24 mouse cellular contexts compared by ENCODE assay signal in the genomic region with DNA sequence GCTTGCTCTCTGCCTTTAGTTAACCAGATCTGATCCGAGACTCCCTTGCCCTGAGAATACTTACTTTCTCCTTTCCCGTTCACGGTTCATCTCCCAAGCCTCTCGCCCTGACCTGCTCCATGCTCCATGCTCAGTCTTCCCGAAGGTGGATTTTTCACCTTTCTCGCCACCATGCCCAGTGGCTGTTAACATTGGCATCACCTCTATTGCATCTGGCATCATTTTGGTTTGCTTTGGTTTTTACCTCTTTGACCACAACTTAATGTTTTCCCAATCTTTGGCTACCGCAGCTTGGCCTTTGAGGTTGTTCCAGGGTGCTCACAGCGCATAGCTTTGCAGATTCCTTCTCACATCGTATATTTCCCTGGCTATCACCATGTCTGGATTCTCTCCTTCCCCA. TPM values are rescaled to one million over a fixed set of nuclear protein-coding genes. Genes with fewer than 3 reads are reported as not detected.
DNase-seq lines count a peak whose midpoint lies in the region; ATAC-seq and TF ChIP-seq lines count a peak whose summit lies in the region.
"Had no signal": no experiment of that assay in that cellular context is flagged by ENCODE, and none has a peak within 500 bp of the region (broad histone marks: within the 10 kb centered on the region; RNA-seq: fewer than 3 reads in every experiment).

No protein-coding gene starts in this region.

- no peaks in the 10 kb centered on the region for H3K27me3 ChIP-seq in kidney, adult 2 months (replicated peaks; ENCODE audit: control insufficient read depth, insufficient read depth, low read length)
- no peaks in the 10 kb centered on the region for H3K27me3 ChIP-seq in Patski
- H3K27me3 ChIP-seq in hindbrain, embryonic 11.5 days (ENCODE audit: control insufficient read depth, insufficient read depth, low read length): no peaks in the 10 kb centered on the region
- H3K27me3 ChIP-seq: CH12.LX; embryonic facial prominence, embryonic 13.5 days; embryonic facial prominence, embryonic 15.5 days; forebrain, embryonic 13.5 days; forebrain, embryonic 15.5 days had no signal

- DNase-seq in kidney, adult 2 months: peak; percentile 45
- no peak for DNase-seq in kidney, postnatal 14 days
- DNase-seq in Patski (ENCODE audit: low read depth, low spot score): peak; percentile 71
- peak; percentile 61 for DNase-seq in fibroblast of lung, adult 2 months (ENCODE audit: low read depth)
- no peak for DNase-seq in hindbrain, embryonic 11.5 days (ENCODE audit: low spot score)
- DNase-seq: adrenal gland, adult 2 months; adrenal gland, postnatal 10 days; adrenal gland, postnatal 25 days; B cell, adult 2 months; cerebellum, adult 11 months; cerebellum, adult 18-20 months; cerebellum, adult 8-10 months; cerebellum, adult 9-11 months; cerebellum, postnatal 14 days; cerebellum, postnatal 36 days; embryo, embryonic 11 days; forebrain, postnatal 0 days had no signal

- H3K9me3 ChIP-seq in hindbrain, embryonic 11.5 days (ENCODE audit: control insufficient read depth, low read length): no peaks in the 10 kb centered on the region
- H3K9me3 ChIP-seq: embryonic facial prominence, embryonic 13.5 days; embryonic facial prominence, embryonic 15.5 days; forebrain, embryonic 13.5 days; forebrain, embryonic 15.5 days; G1E had no signal

- no peak overlapping the region for H3K4me3 ChIP-seq in kidney, adult 2 months (ENCODE audit: insufficient read depth, low read depth, low read length)
- H3K4me3 ChIP-seq in hindbrain, embryonic 11.5 days (ENCODE audit: low read depth, low read length): no peak overlapping the region
- H3K4me3 ChIP-seq: embryonic facial prominence, embryonic 13.5 days; embryonic facial prominence, embryonic 15.5 days; forebrain, embryonic 13.5 days; forebrain, embryonic 15.5 days had no signal

- POLR2A ChIA-PET in Patski (lab: Charles Lee): interaction anchor here (0.6 to 1.2 kb wide), 2 partner anchors 30 to 570 kb away, joined by 3 read pairs; no protein-coding TSS in a partner anchor

- no peak for TF ChIP-seq POLR2A in kidney, adult 2 months (IDR thresholded peaks at IDR 0.05; ENCODE audit: low read depth, low read length)

- H3K36me3 ChIP-seq in kidney, adult 2 months (ENCODE audit: control insufficient read depth, insufficient read depth, low read length): no peaks in the 10 kb centered on the region
- no peaks in the 10 kb centered on the region for H3K36me3 ChIP-seq in hindbrain, embryonic 11.5 days (ENCODE audit: control insufficient read depth, insufficient read depth, low read length)
- H3K36me3 ChIP-seq: embryonic facial prominence, embryonic 13.5 days; embryonic facial prominence, embryonic 15.5 days; forebrain, embryonic 15.5 days; G1E had no signal

- H3K4me1 ChIP-seq in kidney, adult 2 months (ENCODE audit: control insufficient read depth, insufficient read depth, low read length): no peaks in the 10 kb centered on the region
- no peaks in the 10 kb centered on the region for H3K4me1 ChIP-seq in hindbrain, embryonic 11.5 days (replicated peaks; ENCODE audit: control insufficient read depth, insufficient read depth, low read length)

- peak; percentile 34 for ATAC-seq in Patski
- no peak for ATAC-seq in hindbrain, embryonic 11.5 days (ENCODE audit: low FRiP score)
- ATAC-seq: CD4-positive, CD25-positive, alpha-beta regulatory T cell, adult 4 months; forebrain, embryonic 13.5 days; forebrain, embryonic 15.5 days; forebrain, postnatal 0 days had no signal

- no peak for TF ChIP-seq CTCF in kidney, adult 2 months (conservative IDR thresholded peaks at IDR 0.05; ENCODE audit: insufficient read depth, insufficient read length, low read depth, low read length)
- TF ChIP-seq CTCF in Patski (IDR thresholded peaks at IDR 0.05): no peak

- H3K4me2 ChIP-seq in hindbrain, embryonic 11.5 days (replicated peaks; ENCODE audit: low read depth, low read length): no peak overlapping the region
- H3K4me2 ChIP-seq: embryonic facial prominence, embryonic 13.5 days; embryonic facial prominence, embryonic 15.5 days; forebrain, embryonic 13.5 days; forebrain, embryonic 15.5 days had no signal

- in situ Hi-C loops in Patski (cut with MboI; ENCODE audit: low pct_unique_long_range_greater_than_20kb): loop anchor here (10.0 to 25.0 kb wide), 2 partner anchors 363 to 550 kb away; no protein-coding TSS in a partner anchor

- no peak overlapping the region for H3K9ac ChIP-seq in hindbrain, embryonic 11.5 days (ENCODE audit: low read depth, low read length)
- H3K9ac ChIP-seq: embryonic facial prominence, embryonic 13.5 days; embryonic facial prominence, embryonic 15.5 days; forebrain, embryonic 13.5 days; forebrain, embryonic 15.5 days; forebrain, postnatal 0 days had no signal

- CTCF ChIA-PET in Patski (lab: Charles Lee): interaction anchor here (1.2 to 6.5 kb wide), 5 partner anchors 139 to 197 kb away, joined by 3 to 49 read pairs (median 5); no protein-coding TSS in a partner anchor

- H3K27ac ChIP-seq in kidney, adult 2 months (ENCODE audit: insufficient read depth, low read depth, low read length): no peak overlapping the region
- H3K27ac ChIP-seq in hindbrain, embryonic 11.5 days (ENCODE audit: low read depth, low read length): no peak overlapping the region
- H3K27ac ChIP-seq: embryonic facial prominence, embryonic 13.5 days; embryonic facial prominence, embryonic 15.5 days; forebrain, embryonic 13.5 days; forebrain, embryonic 15.5 days had no signal

- 51% methylated on average over 9 of the region's 9 CpGs for WGBS in kidney, adult 2 months
- whole genome bisulfite sequencing in hindbrain, embryonic 11.5 days: 90% methylated on average over 9 of the region's 9 CpGs

RNA-seq across cellular contexts. Expression of gene Ubash3b, which starts 26.0 kb away (rescaled TPM):
- 2.3 and 2.9 TPM in 2 replicates for polyA plus RNA-seq in kidney, adult 2 months (2012; rRNA removed)
- polyA plus RNA-seq in Patski (2021): 8.9 TPM
- 12.0 and 13.7 TPM in 2 replicates for polyA plus RNA-seq in hindbrain, embryonic 11.5 days (2014; fragmentation: Nextera tagmentation; extraction: Ambion mirVana)

Comparison
In these comparisons a context has a peak if more than half of its experiments do, and no peak if none do; other contexts are left out.
1. DNase-seq: peak in kidney, adult 2 months (single experiment), Patski (single experiment) and fibroblast of lung, adult 2 months (single experiment); none in kidney, postnatal 14 days (single experiment) and hindbrain, embryonic 11.5 days (single experiment).